Mouse (Mus musculus) heart, postnatal 0 days (tissue): ENCODE measurements around the gene Maml2. TPM values are rescaled to one million over a fixed set of nuclear protein-coding genes. Genes with fewer than 3 reads are reported as not detected.
"Not testable (repeated sequence)": the region's sequence is repeated elsewhere in the genome, so short reads cannot be mapped to it uniquely, and the experiment has no call there.

Source experiments
- ATAC-seq: fragments of 200-750 bp; cut with Nextera tagmentation; 2 replicates; pipeline ENCODE4 v1.8.0; 2017; ENCODE audit warnings: low read depth, moderate number of reproducible peaks, moderate library complexity; ENCODE audit not compliant: insufficient read depth
- DNase-seq: peaks from one replicate; pipeline ENCODE4 v3.0.0-alpha.2; 2016; ENCODE audit warnings: low spot score
- H3K27ac ChIP-seq: fragments of 300-500 bp; sonication (generic); 2 replicates; pipeline ENCODE4 v1.5.1; 2014; ENCODE audit warnings: low read depth, mild to moderate bottlenecking
- H3K27me3 ChIP-seq: fragments of 300-500 bp; sonication (generic); 2 replicates; pipeline ENCODE4 v1.6.1; 2014; ENCODE audit warnings: low read length, mixed read lengths; ENCODE audit not compliant: control insufficient read depth, insufficient read depth
- H3K36me3 ChIP-seq: fragments of 300-500 bp; sonication (generic); replicated peaks from 2 replicates; pipeline ENCODE4 v1.6.1; 2014; ENCODE audit warnings: low read length, mixed read lengths; ENCODE audit not compliant: control insufficient read depth, insufficient read depth
- H3K4me1 ChIP-seq: fragments of 300-500 bp; sonication (generic); 2 replicates; pipeline ENCODE4 v1.6.1; 2014; ENCODE audit warnings: antibody characterized with exemption; ENCODE audit not compliant: control insufficient read depth, insufficient read depth
- H3K4me2 ChIP-seq: fragments of 300-500 bp; sonication (generic); 2 replicates; pipeline ENCODE4 v1.6.1; 2014; ENCODE audit warnings: low read depth, mild to moderate bottlenecking, low read length, moderate library complexity
- H3K4me3 ChIP-seq: fragments of 300-500 bp; sonication (generic); 2 replicates; pipeline ENCODE4 v1.5.1; 2014; ENCODE audit warnings: low read depth, low read length
- H3K9ac ChIP-seq: fragments of 300-500 bp; sonication (generic); replicated peaks from 2 replicates; pipeline ENCODE4 v1.6.1; 2014; ENCODE audit warnings: low read depth, low read length, mixed read lengths
- H3K9me3 ChIP-seq: fragments of 300-500 bp; sonication (generic); replicated peaks from 2 replicates; pipeline ENCODE4 v1.6.1; 2016; ENCODE audit warnings: low read length; ENCODE audit not compliant: control insufficient read depth
- CTCF ChIP-seq: IDR thresholded peaks from 2 replicates; pipeline ENCODE4 v1.5.1; 2016; ENCODE audit warnings: antibody characterized with exemption, control low read depth, low read depth
- EP300 ChIP-seq: IDR thresholded peaks from 2 replicates; pipeline ENCODE4 v1.6.1; 2016; ENCODE audit warnings: antibody characterized with exemption, low read depth
- WGBS: fragments of 180-500 bp; shearing (Covaris S2); extraction: QIAGEN DNeasy Blood & Tissue Kit; methylation state at CpG from one replicate; pipeline ENCODE4 v1.1.7; 2014; 5-methylcytosine and 5-hydroxymethylcytosine counted together
- polyA plus RNA-seq: library from polyadenylated mRNA; unstranded; fragments of >200 nt; fragmentation: Nextera tagmentation; extraction: Ambion mirVana; gene quantifications from 2 replicates; pipeline ENCODE4 v1.2.1, GENCODE M21; 2015
- total RNA-seq: library from RNA; depleted of rRNA; stranded (reverse); fragments of >200 nt; gene quantifications from 2 replicates; pipeline ENCODE4 v1.2.3, GENCODE M21; 2014; ENCODE audit warnings: low replicate concordance

Gene Maml2
- total and polyA plus RNA-seq, 2 experiments from 2014 or later: 6.0 to 7.0 TPM

DNA sequence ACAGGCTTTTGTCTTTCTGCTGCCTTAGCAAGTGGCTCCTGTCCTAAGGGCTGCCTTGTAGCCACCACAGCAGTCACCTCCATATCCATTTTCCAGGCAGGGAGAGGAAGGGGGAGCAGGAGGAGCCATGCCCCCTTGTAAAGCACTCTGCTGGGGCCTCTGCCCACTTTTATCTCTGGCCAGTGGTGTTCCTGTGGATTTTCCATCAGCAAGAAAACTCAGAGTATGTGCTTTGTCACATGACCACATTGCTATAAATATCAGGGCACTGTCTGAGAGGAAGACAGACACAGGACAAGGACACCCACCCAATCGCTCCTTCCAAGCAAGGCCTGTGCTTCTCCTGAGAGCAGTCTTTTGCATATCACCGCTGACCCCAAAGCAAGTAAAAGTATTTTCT, 405.3 kb downstream of the Maml2 start:
- peak; percentile 94 for ATAC-seq

DNA sequence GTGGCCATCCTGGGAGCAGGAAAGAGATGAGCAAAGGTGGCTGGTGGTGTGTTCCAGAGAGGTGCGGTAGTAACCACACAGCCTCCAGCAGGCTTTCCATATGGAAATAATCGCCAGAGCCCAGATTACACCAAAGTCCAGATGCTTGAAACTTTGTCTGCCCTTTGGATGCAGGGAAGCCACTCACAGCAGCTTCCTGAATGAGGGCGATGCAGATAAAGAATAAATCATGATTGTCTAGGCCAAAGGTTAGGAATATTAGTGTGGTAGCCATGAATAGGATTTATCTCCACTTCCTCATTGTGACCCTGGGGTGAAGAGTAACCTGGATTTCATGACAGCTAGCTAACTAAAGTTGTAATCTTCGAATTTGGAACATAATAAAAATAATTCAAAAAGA, 407.2 kb downstream of the Maml2 start:
- Histone ChIP-seq H3K9ac (no peak overlapping the region), H3K27ac (no peak overlapping the region), H3K27me3 (no peaks in the 10 kb centered on the region), H3K9me3 (no peaks in the 10 kb centered on the region), H3K36me3 (peaks cover 16% of the 10 kb centered on the region; the same call in 1 of the 2 replicates), H3K4me2 (no peak overlapping the region), H3K4me1 (peaks cover 7% of the 10 kb centered on the region; the same call in 1 of the 2 replicates), H3K4me3 (no peak overlapping the region)
- no peak for TF ChIP-seq EP300
- no peak for TF ChIP-seq CTCF
- DNase-seq (no peak), ATAC-seq (no peak)
- WGBS: 74% methylated on average over 4 of the region's 4 CpGs

More for the DNA sequence above, 405.3 kb downstream of the Maml2 start:
- peaks cover 7% of the 10 kb centered on the region; the same call in 1 of the 2 replicates for H3K4me1 ChIP-seq
- 23% methylated on average over 2 of the region's 2 CpGs for WGBS
- H3K9ac ChIP-seq: no peak overlapping the region
- no peaks in the 10 kb centered on the region for H3K9me3 ChIP-seq
- DNase-seq: peak; percentile 70
- no peak overlapping the region for H3K4me2 ChIP-seq
- H3K27me3 ChIP-seq: no peaks in the 10 kb centered on the region
- H3K36me3 ChIP-seq: peaks cover 16% of the 10 kb centered on the region; the same call in 1 of the 2 replicates
- H3K4me3 ChIP-seq: no peak overlapping the region
- H3K27ac ChIP-seq: peak overlapping the region; percentile 67
- TF ChIP-seq EP300 (0 out of 2 replicates have a peak, but pooled peaks have one; percentile 34), CTCF (no peak)

DNA sequence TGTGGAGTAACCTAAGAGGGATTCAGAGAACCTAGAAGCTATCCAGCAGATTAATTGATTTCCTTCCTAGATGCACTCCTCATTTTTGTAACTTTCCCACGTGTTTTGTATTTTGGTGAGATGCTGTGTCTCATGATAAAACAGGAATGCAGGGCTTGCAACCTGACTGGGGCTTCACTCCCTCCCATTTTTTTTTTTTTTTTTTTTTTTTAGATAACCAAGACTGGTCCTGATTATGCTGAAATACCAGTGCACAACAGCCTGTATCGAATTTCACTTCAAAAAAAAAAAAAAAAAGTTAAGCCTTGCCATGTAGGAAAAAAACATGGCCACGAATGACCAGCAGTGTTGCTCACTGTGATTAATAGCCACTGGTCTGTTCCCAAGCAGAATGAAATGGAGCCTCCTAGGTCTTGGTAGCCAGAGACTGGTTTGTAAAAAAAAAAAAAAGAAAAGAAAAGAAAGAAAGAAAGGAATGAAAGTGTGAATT, 409.4 kb downstream of the Maml2 start:
- Histone ChIP-seq H3K27me3 (no peaks in the 10 kb centered on the region), H3K9me3 (no peaks in the 10 kb centered on the region), H3K9ac (no peak overlapping the region), H3K27ac (no peak overlapping the region), H3K4me1 (peaks cover 7% of the 10 kb centered on the region; the same call in 1 of the 2 replicates), H3K4me2 (no peak overlapping the region), H3K4me3 (no peak overlapping the region), H3K36me3 (peaks cover 16% of the 10 kb centered on the region; the same call in 1 of the 2 replicates)
- WGBS: 41% methylated on average over 3 of the region's 3 CpGs
- no peak for TF ChIP-seq EP300
- TF ChIP-seq CTCF: no peak
- no peak for DNase-seq
- ATAC-seq: no peak

DNA sequence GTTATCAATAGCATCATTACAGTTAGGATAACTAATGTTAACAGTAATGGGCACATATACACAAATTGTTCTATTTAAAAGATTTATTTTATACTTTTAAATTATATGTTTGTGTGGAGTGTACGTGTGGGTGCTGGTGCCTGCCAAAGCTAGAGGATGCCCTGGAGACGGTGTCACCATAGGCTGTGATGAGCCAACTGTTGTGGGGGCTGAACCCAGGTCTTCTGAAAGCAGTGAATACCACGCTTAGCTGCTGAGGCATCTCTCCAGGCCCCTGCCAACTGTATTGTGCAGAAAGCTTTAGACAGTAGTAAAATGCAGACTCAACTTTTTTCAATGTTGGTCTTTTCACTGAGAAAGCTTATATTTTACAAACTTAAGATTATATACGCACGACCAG, 411.7 kb downstream of the Maml2 start:
- DNase-seq: no peak
- H3K36me3 ChIP-seq: peaks cover 16% of the 10 kb centered on the region; the same call in 1 of the 2 replicates
- 82% methylated on average over 5 of the region's 5 CpGs for WGBS

DNA sequence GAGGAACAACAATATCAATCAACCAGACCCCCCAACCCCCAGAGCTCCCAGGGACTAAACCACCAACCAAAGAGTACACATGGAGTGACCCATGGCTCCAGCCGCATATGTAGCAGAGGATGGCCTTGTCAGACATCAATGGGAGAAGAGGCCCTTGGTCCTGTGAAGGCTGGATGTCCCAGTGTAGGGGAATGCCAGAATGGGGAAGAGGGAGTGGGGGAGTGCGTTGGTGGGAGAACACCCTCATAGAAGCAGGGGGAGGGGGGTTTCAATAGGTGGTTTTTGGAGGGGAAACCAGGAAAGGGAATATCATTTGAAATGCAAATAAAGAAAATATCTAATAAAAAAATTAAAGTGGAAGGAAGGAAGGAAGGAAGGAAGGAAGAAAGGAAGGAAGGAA, 418.1 kb downstream of the Maml2 start:
- not testable (repeated sequence) for ATAC-seq, H3K36me3 ChIP-seq, H3K9ac ChIP-seq, H3K27me3 ChIP-seq, DNase-seq, H3K4me3 ChIP-seq, H3K4me1 ChIP-seq, H3K27ac ChIP-seq, H3K9me3 ChIP-seq
- peak overlapping the region; percentile 26; the same call in 1 of the 2 replicates for H3K4me2 ChIP-seq
- 54% methylated on average over 2 of the region's 2 CpGs for whole genome bisulfite sequencing

More for the DNA sequence above, 411.7 kb downstream of the Maml2 start:
- no peak for TF ChIP-seq EP300
- no peak for TF ChIP-seq CTCF
- Histone ChIP-seq H3K9me3 (no peaks in the 10 kb centered on the region), H3K4me3 (no peak overlapping the region), H3K4me2 (no peak overlapping the region), H3K9ac (no peak overlapping the region), H3K27ac (no peak overlapping the region), H3K4me1 (no peaks in the 10 kb centered on the region), H3K27me3 (no peaks in the 10 kb centered on the region)
- ATAC-seq: no peak
